Mouse (Mus musculus): ENCODE results near the gene Neurog1. TPM values are rescaled to one million over a fixed set of nuclear protein-coding genes. Genes with fewer than 3 reads are reported as not detected.

Neurog1 gene
- polyA plus RNA-seq, 1 experiment from 2014 or later = 2.3 TPM

DNA sequence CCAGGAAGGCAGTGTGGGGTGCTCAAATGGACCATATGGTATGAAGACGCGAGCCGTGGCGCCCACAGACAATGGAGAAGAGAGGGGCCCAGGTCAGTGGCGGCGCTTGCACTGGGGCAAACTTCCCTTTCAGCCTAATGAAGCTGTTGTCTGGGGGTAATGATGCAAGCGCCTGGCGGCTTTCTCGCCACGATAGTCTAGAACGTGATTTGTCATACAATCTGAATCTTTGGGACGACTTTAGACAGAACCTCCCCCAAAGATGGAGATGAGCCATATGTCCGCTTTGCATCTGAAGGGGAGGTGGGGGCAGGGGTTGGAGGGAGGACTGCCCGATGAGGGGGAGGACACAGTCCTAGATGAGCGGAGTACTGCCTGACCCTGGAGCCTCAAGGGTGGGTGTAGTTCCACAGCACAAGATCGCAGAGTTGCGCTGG, 8.4 kb upstream of the Neurog1 start:
- Histone ChIP-seq H3K9ac (replicated peaks; ENCODE audit: low read depth, low read length) (no peak overlapping the region), H3K27me3 (replicated peaks; ENCODE audit: control insufficient read depth, insufficient read depth, low read length) (peaks cover 61% of the 10 kb centered on the region), H3K9me3 (ENCODE audit: control insufficient read depth, low read length) (no peaks in the 10 kb centered on the region), H3K36me3 (ENCODE audit: control insufficient read depth, insufficient read depth) (no peaks in the 10 kb centered on the region), H3K27ac (ENCODE audit: low read length) (no peak overlapping the region), H3K4me3 (replicated peaks; ENCODE audit: low read length) (no peak overlapping the region), H3K4me2 (ENCODE audit: low read length) (no peak overlapping the region), H3K4me1 (replicated peaks; ENCODE audit: control insufficient read depth, insufficient read depth, low read length) (peaks cover 20% of the 10 kb centered on the region)
- WGBS = 1% methylated on average over 17 of the region's 17 CpGs
- 0 out of 2 replicates have a peak, but pooled peaks have one; percentile 38 for ATAC-seq

DNA sequence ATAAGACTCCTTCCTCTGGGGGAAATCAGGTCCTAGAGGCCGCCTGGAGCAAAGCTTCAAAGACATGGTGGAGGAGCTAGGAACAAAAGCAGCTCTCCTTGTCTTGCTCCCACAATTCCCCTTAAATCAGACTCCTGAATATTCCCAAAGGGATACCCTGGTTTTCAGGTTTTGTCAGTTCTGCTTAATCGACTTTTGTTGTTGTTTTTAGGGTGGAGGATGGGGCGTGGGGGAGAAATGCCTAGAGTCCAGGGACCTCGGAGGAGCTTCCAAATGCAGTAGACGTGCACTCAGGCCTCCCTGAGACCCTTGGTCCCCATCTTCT, 7.9 kb upstream of the Neurog1 start:
- H3K36me3 ChIP-seq (ENCODE audit: control insufficient read depth, insufficient read depth) = no peaks in the 10 kb centered on the region
- no peak overlapping the region for H3K4me2 ChIP-seq (ENCODE audit: low read length)
- H3K27me3 ChIP-seq (replicated peaks; ENCODE audit: control insufficient read depth, insufficient read depth, low read length) = peaks cover 66% of the 10 kb centered on the region
- WGBS = 3% methylated on average over 5 of the region's 5 CpGs
- no peak overlapping the region for H3K9ac ChIP-seq (replicated peaks; ENCODE audit: low read depth, low read length)
- no peaks in the 10 kb centered on the region for H3K9me3 ChIP-seq (ENCODE audit: control insufficient read depth, low read length)
- H3K4me3 ChIP-seq (replicated peaks; ENCODE audit: low read length) = no peak overlapping the region
- no peak for ATAC-seq
- peaks cover 20% of the 10 kb centered on the region for H3K4me1 ChIP-seq (replicated peaks; ENCODE audit: control insufficient read depth, insufficient read depth, low read length)
- no peak overlapping the region for H3K27ac ChIP-seq (ENCODE audit: low read length)

GRCm38 (mm10) chr13:56259021-56259925, 7.3 kb upstream of the Neurog1 start:
- peak; percentile 37; the same call in 1 of the 2 replicates for ATAC-seq
- Histone ChIP-seq H3K27me3 (replicated peaks; ENCODE audit: control insufficient read depth, insufficient read depth, low read length) (peaks cover 72% of the 10 kb centered on the region), H3K36me3 (ENCODE audit: control insufficient read depth, insufficient read depth) (no peaks in the 10 kb centered on the region), H3K4me1 (replicated peaks; ENCODE audit: control insufficient read depth, insufficient read depth, low read length) (peaks cover 20% of the 10 kb centered on the region), H3K4me2 (ENCODE audit: low read length) (peak overlapping the region; percentile 70), H3K9ac (replicated peaks; ENCODE audit: low read depth, low read length) (0 out of 2 replicates have a peak overlapping the region, but pooled peaks have one; percentile 32), H3K27ac (ENCODE audit: low read length) (no peak overlapping the region), H3K9me3 (ENCODE audit: control insufficient read depth, low read length) (no peaks in the 10 kb centered on the region), H3K4me3 (replicated peaks; ENCODE audit: low read length) (peak overlapping the region; percentile 37)
- 1% methylated on average over 54 of the region's 55 CpGs for WGBS

GRCm38 (mm10) chr13:56258196-56259020, 6.4 kb upstream of the Neurog1 start:
- Histone ChIP-seq H3K27ac (ENCODE audit: low read length) (no peak overlapping the region), H3K4me1 (replicated peaks; ENCODE audit: control insufficient read depth, insufficient read depth, low read length) (peaks cover 20% of the 10 kb centered on the region), H3K4me3 (replicated peaks; ENCODE audit: low read length) (peak overlapping the region; percentile 37), H3K9ac (replicated peaks; ENCODE audit: low read depth, low read length) (0 out of 2 replicates have a peak overlapping the region, but pooled peaks have one; percentile 32), H3K9me3 (ENCODE audit: control insufficient read depth, low read length) (no peaks in the 10 kb centered on the region), H3K4me2 (ENCODE audit: low read length) (peak overlapping the region; percentile 70), H3K27me3 (replicated peaks; ENCODE audit: control insufficient read depth, insufficient read depth, low read length) (peaks cover 78% of the 10 kb centered on the region), H3K36me3 (ENCODE audit: control insufficient read depth, insufficient read depth) (no peaks in the 10 kb centered on the region)
- ATAC-seq = no peak
- WGBS = under 1% methylated on average over 52 of the region's 52 CpGs

- Histone ChIP-seq H3K27me3 (replicated peaks; ENCODE audit: control insufficient read depth, insufficient read depth, low read length) (peaks cover 81% of the 10 kb centered on the region), H3K4me2 (ENCODE audit: low read length) (no peak overlapping the region), H3K4me3 (replicated peaks; ENCODE audit: low read length) (no peak overlapping the region), H3K4me1 (replicated peaks; ENCODE audit: control insufficient read depth, insufficient read depth, low read length) (peaks cover 26% of the 10 kb centered on the region), H3K9me3 (ENCODE audit: control insufficient read depth, low read length) (no peaks in the 10 kb centered on the region), H3K36me3 (ENCODE audit: control insufficient read depth, insufficient read depth) (no peaks in the 10 kb centered on the region), H3K9ac (replicated peaks; ENCODE audit: low read depth, low read length) (no peak overlapping the region), H3K27ac (ENCODE audit: low read length) (no peak overlapping the region)
- 11% methylated on average over 12 of the region's 12 CpGs for whole genome bisulfite sequencing
- no peak for ATAC-seq
These were observed 5.6 kb upstream of the Neurog1 start for GRCm38 (mm10) chr13:56257469-56258153.

GRCm38 (mm10) chr13:56256716-56257299, 4.8 kb upstream of the Neurog1 start:
- Histone ChIP-seq H3K36me3 (ENCODE audit: control insufficient read depth, insufficient read depth) (no peaks in the 10 kb centered on the region), H3K27ac (ENCODE audit: low read length) (no peak overlapping the region), H3K4me3 (replicated peaks; ENCODE audit: low read length) (no peak overlapping the region), H3K9ac (replicated peaks; ENCODE audit: low read depth, low read length) (no peak overlapping the region), H3K4me1 (replicated peaks; ENCODE audit: control insufficient read depth, insufficient read depth, low read length) (peaks cover 34% of the 10 kb centered on the region), H3K27me3 (replicated peaks; ENCODE audit: control insufficient read depth, insufficient read depth, low read length) (peaks cover 78% of the 10 kb centered on the region), H3K9me3 (ENCODE audit: control insufficient read depth, low read length) (no peaks in the 10 kb centered on the region), H3K4me2 (ENCODE audit: low read length) (no peak overlapping the region)
- 17% methylated on average over 14 of the region's 14 CpGs for WGBS
- ATAC-seq = no peak

DNA sequence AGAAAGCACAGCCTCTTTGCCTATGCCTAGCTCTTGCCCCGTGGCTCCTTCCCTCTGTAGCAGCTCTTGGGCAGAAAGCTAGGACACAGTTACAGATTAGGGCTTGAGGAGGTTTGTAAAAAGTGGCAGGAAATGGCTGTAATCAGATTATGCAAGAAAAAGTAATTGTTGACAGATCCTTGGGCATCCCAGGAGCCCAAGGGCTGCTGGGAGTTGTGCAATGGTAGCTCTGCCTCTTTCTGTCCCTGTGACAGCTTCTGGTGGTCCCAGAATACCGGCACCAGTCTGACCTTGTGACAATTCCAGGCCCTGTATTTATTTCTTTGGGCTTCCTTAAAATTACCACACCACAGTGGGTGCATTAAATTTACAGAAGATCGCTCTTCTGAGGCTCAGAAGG, 1.4 kb upstream of the Neurog1 start:
- H3K9me3 ChIP-seq (ENCODE audit: control insufficient read depth, low read length) = no peaks in the 10 kb centered on the region
- H3K27me3 ChIP-seq (replicated peaks; ENCODE audit: control insufficient read depth, insufficient read depth, low read length) = peaks cover 86% of the 10 kb centered on the region
- ATAC-seq = no peak
- H3K27ac ChIP-seq (ENCODE audit: low read length) = no peak overlapping the region
- WGBS = 23% methylated on average over 3 of the region's 3 CpGs
- H3K9ac ChIP-seq (replicated peaks; ENCODE audit: low read depth, low read length) = no peak overlapping the region
- H3K4me1 ChIP-seq (replicated peaks; ENCODE audit: control insufficient read depth, insufficient read depth, low read length) = peaks cover 26% of the 10 kb centered on the region
- no peak overlapping the region for H3K4me2 ChIP-seq (ENCODE audit: low read length)
- H3K36me3 ChIP-seq (ENCODE audit: control insufficient read depth, insufficient read depth) = no peaks in the 10 kb centered on the region
- H3K4me3 ChIP-seq (replicated peaks; ENCODE audit: low read length) = no peak overlapping the region

DNA sequence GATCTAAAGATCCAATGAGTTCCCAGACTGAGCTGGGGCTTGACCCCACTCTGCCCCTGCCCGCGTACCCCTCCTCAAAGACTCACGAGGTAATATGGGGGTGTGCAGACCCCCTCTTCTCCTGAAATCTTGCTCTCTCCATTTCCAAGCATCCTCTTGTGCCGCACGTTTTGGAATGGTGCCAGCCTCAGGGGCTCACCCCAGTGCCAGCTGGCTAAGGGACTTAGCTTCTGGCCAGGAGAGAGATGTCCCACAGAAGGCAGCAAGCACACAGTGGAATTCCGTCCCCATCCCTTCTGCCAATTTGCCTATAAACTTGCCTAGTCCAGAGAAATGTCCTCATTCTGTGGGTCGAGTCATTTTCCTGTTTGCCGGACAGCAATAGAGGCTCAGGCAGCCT, 820 bp upstream of the Neurog1 start:
- peak overlapping the region; percentile 43 for H3K4me3 ChIP-seq (replicated peaks; ENCODE audit: low read length)
- no peak overlapping the region for H3K9ac ChIP-seq (replicated peaks; ENCODE audit: low read depth, low read length)
- no peaks in the 10 kb centered on the region for H3K9me3 ChIP-seq (ENCODE audit: control insufficient read depth, low read length)
- H3K4me1 ChIP-seq (replicated peaks; ENCODE audit: control insufficient read depth, insufficient read depth, low read length) = peaks cover 22% of the 10 kb centered on the region
- ATAC-seq = peak; percentile 41; the same call in 1 of the 2 replicates
- no peaks in the 10 kb centered on the region for H3K36me3 ChIP-seq (ENCODE audit: control insufficient read depth, insufficient read depth)
- no peak overlapping the region for H3K27ac ChIP-seq (ENCODE audit: low read length)
- H3K27me3 ChIP-seq (replicated peaks; ENCODE audit: control insufficient read depth, insufficient read depth, low read length) = peaks cover 88% of the 10 kb centered on the region
- 10% methylated on average over 8 of the region's 8 CpGs for WGBS
- H3K4me2 ChIP-seq (ENCODE audit: low read length) = peak overlapping the region; percentile 75
